Mouse (Mus musculus): ENCODE data around the gene Ly6g5c. TPM values are rescaled to one million over a fixed set of nuclear protein-coding genes. Genes with fewer than 3 reads are reported as not detected.

Gene Ly6g5c
- total and polyA plus RNA-seq, 3 experiments, result not detected

- H3K9me3 ChIP-seq (replicated peaks; ENCODE audit: low read length), result no peaks in the 10 kb centered on the region
- peaks cover 80 to 90% of the 10 kb centered on the region in 2 experiments for H3K36me3 ChIP-seq (replicated peaks in 1 of 2; ENCODE audit: control insufficient read depth in 1 of 2, insufficient read depth in 1 of 2, low read length in 1 of 2)
- TF ChIP-seq JUN (IDR thresholded peaks at IDR 0.05; ENCODE audit: insufficient read depth, low read depth, low read length) (no peak), ZMIZ1 (IDR thresholded peaks at IDR 0.05; ENCODE audit: low read depth, low read length) (no peak), USF2 (conservative IDR thresholded peaks at IDR 0.05; ENCODE audit: low read depth, low read length) (no peak), BHLHE40 (IDR thresholded peaks at IDR 0.05; ENCODE audit: low read depth, low read length) (no peak), UBTF (IDR thresholded peaks at IDR 0.05; ENCODE audit: low read depth, low read length) (no peak), MAZ (IDR thresholded peaks at IDR 0.05; ENCODE audit: low read depth, low read length) (no peak)
- no peak overlapping the region for H3K27ac ChIP-seq (ENCODE audit: insufficient read depth, low read depth)
- peaks cover 61% of the 10 kb centered on the region for H3K79me2 ChIP-seq (replicated peaks; ENCODE audit: control insufficient read depth, extremely low read depth, insufficient read depth, poor library complexity, severe bottlenecking)
- dilution Hi-C loops (cut with MboI; ENCODE audit: extremely low pct_ligation_motif_present, extremely low pct_unique_long_range_greater_than_20kb, low sequenced_read_pairs), result no loop called here
- H3K9ac ChIP-seq (ENCODE audit: insufficient read depth, low read depth), result no peak overlapping the region
- in situ Hi-C loops (cut with MboI; ENCODE audit: low pct_ligation_motif_present, low pct_unique_long_range_greater_than_20kb, low sequenced_read_pairs), result no loop called here
- no peak for DNase-seq (ENCODE audit: extremely low read depth)
- H3K4me1 ChIP-seq (ENCODE audit: control insufficient read depth in 1 of 2, insufficient read depth in 2 of 2), result peaks cover 0 to 25% of the 10 kb centered on the region in 2 experiments; a peak in 2 of 4 replicates
- no peak overlapping the region for H3K4me3 ChIP-seq (replicated peaks in 1 of 3; ENCODE audit: low read depth in 2 of 3, low read length in 2 of 3, poor library complexity in 1 of 3)
- no peak overlapping the region for H3K4me2 ChIP-seq (ENCODE audit: insufficient read depth, low read depth, poor library complexity, severe bottlenecking)
- no peaks in the 10 kb centered on the region for H3K27me3 ChIP-seq (replicated peaks)
Measured at GRCm38 (mm10) chr17:35158850-35159593, 50.9 kb downstream of the Ly6g5c start.

GRCm38 (mm10) chr17:35159638-35160037 lies 51.6 kb downstream of the Ly6g5c start:
- Histone ChIP-seq H3K4me2 (ENCODE audit: insufficient read depth, low read depth, poor library complexity, severe bottlenecking) (no peak overlapping the region), H3K4me1 (ENCODE audit: control insufficient read depth in 1 of 2, insufficient read depth in 2 of 2) (peaks cover 0 to 25% of the 10 kb centered on the region in 2 experiments; a peak in 2 of 4 replicates)
- in situ Hi-C loops (cut with MboI; ENCODE audit: low pct_ligation_motif_present, low pct_unique_long_range_greater_than_20kb, low sequenced_read_pairs), result no loop called here

GRCm38 (mm10) chr17:35161421-35161820 lies 53.3 kb downstream of the Ly6g5c start:
- no peak overlapping the region for H3K27ac ChIP-seq (ENCODE audit: insufficient read depth, low read depth)
- peaks cover 66% of the 10 kb centered on the region for H3K79me2 ChIP-seq (replicated peaks; ENCODE audit: control insufficient read depth, extremely low read depth, insufficient read depth, poor library complexity, severe bottlenecking)
- TF ChIP-seq ZMIZ1 (IDR thresholded peaks at IDR 0.05; ENCODE audit: low read depth, low read length) (no peak), TBP (conservative IDR thresholded peaks at IDR 0.05; ENCODE audit: low read depth, low read length) (no peak), RAD21 (IDR thresholded peaks at IDR 0.05; ENCODE audit: low read depth, low read length) (no peak), MYC (IDR thresholded peaks at IDR 0.05; ENCODE audit: low read depth, low read length) (no peak), RCOR1 (conservative IDR thresholded peaks at IDR 0.05; ENCODE audit: low read depth, low read length) (no peak), JUND (conservative IDR thresholded peaks at IDR 0.05; ENCODE audit: low read depth, low read length) (no peak), USF2 (conservative IDR thresholded peaks at IDR 0.05; ENCODE audit: low read depth, low read length) (no peak), NRF1 (IDR thresholded peaks at IDR 0.05; ENCODE audit: low read depth, low read length) (no peak), POLR2A (IDR thresholded peaks at IDR 0.05; ENCODE audit: low read depth, low read length) (no peak), SMC3 (IDR thresholded peaks at IDR 0.05; ENCODE audit: low read depth, low read length) (no peak), PAX5 (IDR thresholded peaks at IDR 0.05; ENCODE audit: low read length) (no peak)
- DNase-seq (ENCODE audit: extremely low read depth), result no peak
- H3K9me3 ChIP-seq (replicated peaks; ENCODE audit: low read length), result no peaks in the 10 kb centered on the region
- H3K4me3 ChIP-seq (replicated peaks in 1 of 3; ENCODE audit: low read depth in 2 of 3, low read length in 2 of 3, poor library complexity in 1 of 3), result no peak overlapping the region
- no peak overlapping the region for H3K4me2 ChIP-seq (ENCODE audit: insufficient read depth, low read depth, poor library complexity, severe bottlenecking)
- H3K36me3 ChIP-seq (replicated peaks in 1 of 2; ENCODE audit: control insufficient read depth in 1 of 2, insufficient read depth in 1 of 2, low read length in 1 of 2), result peaks cover 56 to 66% of the 10 kb centered on the region in 2 experiments
- H3K27me3 ChIP-seq (replicated peaks), result no peaks in the 10 kb centered on the region
- H3K9ac ChIP-seq (ENCODE audit: insufficient read depth, low read depth), result no peak overlapping the region
- dilution Hi-C loops (cut with MboI; ENCODE audit: extremely low pct_ligation_motif_present, extremely low pct_unique_long_range_greater_than_20kb, low sequenced_read_pairs), result no loop called here
- in situ Hi-C loops (cut with MboI; ENCODE audit: low pct_ligation_motif_present, low pct_unique_long_range_greater_than_20kb, low sequenced_read_pairs), result no loop called here
- H3K4me1 ChIP-seq (ENCODE audit: control insufficient read depth in 1 of 2, insufficient read depth in 2 of 2), result peaks cover 4 to 33% of the 10 kb centered on the region in 2 experiments

More at GRCm38 (mm10) chr17:35159638-35160037, 51.6 kb downstream of the Ly6g5c start:
- no peaks in the 10 kb centered on the region for H3K9me3 ChIP-seq (replicated peaks; ENCODE audit: low read length)
- H3K27me3 ChIP-seq (replicated peaks), result no peaks in the 10 kb centered on the region
- H3K36me3 ChIP-seq (replicated peaks in 1 of 2; ENCODE audit: control insufficient read depth in 1 of 2, insufficient read depth in 1 of 2, low read length in 1 of 2), result peaks cover 74 to 84% of the 10 kb centered on the region in 2 experiments
- H3K4me3 ChIP-seq (replicated peaks in 1 of 3; ENCODE audit: low read depth in 2 of 3, low read length in 2 of 3, poor library complexity in 1 of 3), result no peak overlapping the region
- no peak overlapping the region for H3K9ac ChIP-seq (ENCODE audit: insufficient read depth, low read depth)
- no peak overlapping the region for H3K27ac ChIP-seq (ENCODE audit: insufficient read depth, low read depth)
- no peak for TF ChIP-seq ZC3H11A (IDR thresholded peaks at IDR 0.05; ENCODE audit: low read depth, low read length)
- no peak for TF ChIP-seq MEF2A (IDR thresholded peaks at IDR 0.05; ENCODE audit: borderline replicate concordance, low read depth, low read length)
- TF ChIP-seq EP300 (IDR thresholded peaks at IDR 0.05; ENCODE audit: low read length), result no peak
- no peak for TF ChIP-seq JUND (conservative IDR thresholded peaks at IDR 0.05; ENCODE audit: low read depth, low read length)
- TF ChIP-seq ETS1 (conservative IDR thresholded peaks at IDR 0.05; ENCODE audit: low read depth, low read length), result no peak
- no peak for TF ChIP-seq GABPA (IDR thresholded peaks at IDR 0.05; ENCODE audit: insufficient replicate concordance, low read depth, low read length)
- no peak for TF ChIP-seq BHLHE40 (IDR thresholded peaks at IDR 0.05; ENCODE audit: low read depth, low read length)
- dilution Hi-C loops (cut with MboI; ENCODE audit: extremely low pct_ligation_motif_present, extremely low pct_unique_long_range_greater_than_20kb, low sequenced_read_pairs), result no loop called here
- peaks cover 66% of the 10 kb centered on the region for H3K79me2 ChIP-seq (replicated peaks; ENCODE audit: control insufficient read depth, extremely low read depth, insufficient read depth, poor library complexity, severe bottlenecking)
- no peak for DNase-seq (ENCODE audit: extremely low read depth)
